Mouse (Mus musculus) MEL (cell line): ENCODE data around the gene Creb5. TPM values are rescaled to one million over a fixed set of nuclear protein-coding genes. Genes with fewer than 3 reads are reported as not detected.

Source experiments
- DNase-seq: peaks from one replicate; pipeline ENCODE4 v3.0.0; 2011; ENCODE audit warnings: low read depth, low spot score
- H3K27ac ChIP-seq: 2 replicates; pipeline ENCODE4 v1.5.1; 2012; ENCODE audit warnings: low read depth, mild to moderate bottlenecking, control low read depth, low read length, moderate library complexity; ENCODE audit not compliant: control insufficient read depth
- H3K27me3 ChIP-seq, 2 experiments: fragments of 150-350 bp in 1 of 2; sonication (generic) in 1 of 2; 2 replicates each; pipeline ENCODE4 v1.6.1; 2012; ENCODE audit warnings: low read length in 2 of 2, mild to moderate bottlenecking in 2 of 2, improper control_type of control experiment in 1 of 2, moderate library complexity in 1 of 2; ENCODE audit not compliant: insufficient read depth in 2 of 2, control insufficient read depth in 1 of 2
- H3K36me3 ChIP-seq, 2 experiments: 2 replicates each; pipeline ENCODE4 v1.6.1; 2012 to 2014; ENCODE audit warnings: low read length in 2 of 2, improper control_type of control experiment in 1 of 2, inconsistent platforms in 1 of 2, mild to moderate bottlenecking in 1 of 2; ENCODE audit not compliant: insufficient read depth in 2 of 2, control insufficient read depth in 1 of 2
- H3K4me1 ChIP-seq, 2 experiments: fragments of 150-350 bp in 1 of 2; sonication (generic) in 1 of 2; 2 replicates each; pipeline ENCODE4 v1.6.1; 2012; ENCODE audit warnings: low read length in 2 of 2, improper control_type of control experiment in 1 of 2, mild to moderate bottlenecking in 1 of 2; ENCODE audit not compliant: insufficient read depth in 2 of 2, control insufficient read depth in 1 of 2
- H3K4me3 ChIP-seq, 2 experiments: fragments of 150-350 bp in 1 of 2; sonication (generic) in 1 of 2; 2 replicates each; pipeline ENCODE4 v1.5.1; 2012; ENCODE audit warnings: low read depth in 2 of 2, low read length in 2 of 2, mild to moderate bottlenecking in 2 of 2, moderate library complexity in 2 of 2, control low read depth in 1 of 2, improper control_type of control experiment in 1 of 2; ENCODE audit not compliant: control insufficient read depth in 1 of 2, insufficient read depth in 1 of 2
- H3K79me2 ChIP-seq: 2 replicates; pipeline ENCODE4 v1.6.1; 2012; ENCODE audit warnings: mild to moderate bottlenecking, low read length, moderate library complexity; ENCODE audit not compliant: control insufficient read depth, poor library complexity, insufficient read depth
- H3K9ac ChIP-seq: 2 replicates; pipeline ENCODE4 v1.6.1; 2012; ENCODE audit warnings: low read depth, mild to moderate bottlenecking, control low read depth, low read length, moderate library complexity; ENCODE audit not compliant: control insufficient read depth, poor library complexity, severe bottlenecking
- H3K9me3 ChIP-seq: fragments of 150-350 bp; sonication (generic); replicated peaks from 2 replicates; pipeline ENCODE4 v1.6.1; 2012; ENCODE audit warnings: mild to moderate bottlenecking, low read length, improper control_type of control experiment, moderate library complexity; ENCODE audit not compliant: insufficient read depth
- BHLHE40 ChIP-seq: IDR thresholded peaks from 2 replicates; pipeline ENCODE4 v1.6.1; 2012; ENCODE audit warnings: low read depth, mild to moderate bottlenecking, inconsistent platforms, low read length, improper control_type of control experiment, borderline replicate concordance
- CHD2 ChIP-seq: IDR thresholded peaks from 2 replicates; pipeline ENCODE4 v1.6.1; 2011; ENCODE audit warnings: low read length, improper control_type of control experiment
- CTCF ChIP-seq, 3 experiments: IDR thresholded peaks in 2 of 3; conservative IDR thresholded peaks in 1 of 3; 2 replicates each; pipeline ENCODE4 v1.5.1; 2011 to 2012; ENCODE audit warnings: low read length in 3 of 3, low read depth in 2 of 3, mild to moderate bottlenecking in 2 of 3, improper control_type of control experiment in 1 of 3, inconsistent platforms in 1 of 3, mixed read lengths in 1 of 3, moderate library complexity in 1 of 3; ENCODE audit not compliant: control insufficient read depth in 1 of 3, insufficient read depth in 1 of 3, poor library complexity in 1 of 3, severe bottlenecking in 1 of 3
- E2F4 ChIP-seq: IDR thresholded peaks from 2 replicates; pipeline ENCODE4 v1.6.1; 2011; ENCODE audit warnings: low read depth, low read length, improper control_type of control experiment, borderline replicate concordance
- ELF1 ChIP-seq: IDR thresholded peaks from 2 replicates; pipeline ENCODE4 v1.6.1; 2014; ENCODE audit warnings: low read depth, mild to moderate bottlenecking, inconsistent platforms, low read length, improper control_type of control experiment, moderate library complexity
- EP300 ChIP-seq, 2 experiments: IDR thresholded peaks; 2 replicates each; pipeline ENCODE4 v1.6.1; 2011; ENCODE audit warnings: improper control_type of control experiment in 2 of 2, low read length in 2 of 2, low read depth in 1 of 2, mild to moderate bottlenecking in 1 of 2
- ETS1 ChIP-seq: IDR thresholded peaks from 2 replicates; pipeline ENCODE4 v1.6.1; 2012; ENCODE audit warnings: low read depth, mild to moderate bottlenecking, inconsistent platforms, low read length, improper control_type of control experiment, moderate library complexity
- GABPA ChIP-seq: IDR thresholded peaks from 2 replicates; pipeline ENCODE4 v1.6.1; 2012; ENCODE audit warnings: low read depth, mild to moderate bottlenecking, inconsistent platforms, low read length, improper control_type of control experiment, moderate library complexity
- GATA1 ChIP-seq: IDR thresholded peaks from 2 replicates; pipeline ENCODE4 v1.6.1; 2011; ENCODE audit warnings: low read depth, low read length, improper control_type of control experiment
- JUND ChIP-seq: IDR thresholded peaks from 2 replicates; pipeline ENCODE4 v1.6.1; 2011; ENCODE audit warnings: low read depth, mild to moderate bottlenecking, improper control_type of control experiment, low read length
- KAT2A ChIP-seq: conservative IDR thresholded peaks from 2 replicates; pipeline ENCODE4 v1.6.1; 2012; ENCODE audit warnings: low read depth, low read length, improper control_type of control experiment, inconsistent platforms
- MAFK ChIP-seq: IDR thresholded peaks from 2 replicates; pipeline ENCODE4 v1.6.1; 2011; ENCODE audit warnings: low read depth, mild to moderate bottlenecking, low read length, improper control_type of control experiment, borderline replicate concordance
- MAX ChIP-seq: IDR thresholded peaks from 2 replicates; pipeline ENCODE4 v1.6.1; 2011; ENCODE audit warnings: low read length, improper control_type of control experiment
- MAZ ChIP-seq: IDR thresholded peaks from 2 replicates; pipeline ENCODE4 v1.6.1; 2012; ENCODE audit warnings: low read depth, mild to moderate bottlenecking, inconsistent platforms, low read length, improper control_type of control experiment
- MEF2A ChIP-seq: IDR thresholded peaks from 2 replicates; pipeline ENCODE4 v1.6.1; 2014; ENCODE audit warnings: low read depth, mild to moderate bottlenecking, inconsistent platforms, low read length, improper control_type of control experiment; ENCODE audit not compliant: poor library complexity, insufficient replicate concordance, severe bottlenecking; ENCODE audit errors: extremely low read depth
- NELFE ChIP-seq: IDR thresholded peaks from 2 replicates; pipeline ENCODE4 v1.6.1; 2011; ENCODE audit warnings: low read depth, low read length, improper control_type of control experiment
- POLR2AphosphoS2 ChIP-seq: IDR thresholded peaks from 2 replicates; pipeline ENCODE4 v1.6.1; 2011; ENCODE audit warnings: low read length, improper control_type of control experiment
- POLR2AphosphoS5 ChIP-seq: IDR thresholded peaks from 2 replicates; pipeline ENCODE4 v1.6.1; 2012; ENCODE audit warnings: low read depth, borderline replicate concordance, mild to moderate bottlenecking, inconsistent platforms, low read length, moderate library complexity, mixed read lengths
- RCOR1 ChIP-seq: IDR thresholded peaks from 2 replicates; pipeline ENCODE4 v1.6.1; 2012; ENCODE audit warnings: low read depth, mild to moderate bottlenecking, inconsistent platforms, low read length, improper control_type of control experiment
- SIN3A ChIP-seq: IDR thresholded peaks from 2 replicates; pipeline ENCODE4 v1.6.1; 2012; ENCODE audit warnings: low read length, improper control_type of control experiment, inconsistent platforms
- SMC3 ChIP-seq: IDR thresholded peaks from 2 replicates; pipeline ENCODE4 v1.6.1; 2011; ENCODE audit warnings: low read depth, low read length, improper control_type of control experiment
- TAL1 ChIP-seq: IDR thresholded peaks from 2 replicates; pipeline ENCODE4 v1.6.1; 2012; ENCODE audit warnings: mild to moderate bottlenecking, inconsistent platforms, low read length, moderate library complexity, mixed read lengths
- TCF12 ChIP-seq: IDR thresholded peaks from 2 replicates; pipeline ENCODE4 v1.6.1; 2014; ENCODE audit warnings: low read depth, mild to moderate bottlenecking, inconsistent platforms, low read length, improper control_type of control experiment, moderate library complexity
- ZMIZ1 ChIP-seq: IDR thresholded peaks from 2 replicates; pipeline ENCODE4 v1.6.1; 2012; ENCODE audit warnings: low read depth, mild to moderate bottlenecking, inconsistent platforms, low read length, improper control_type of control experiment, moderate library complexity
- polyA plus RNA-seq, 2 experiments: library from polyadenylated mRNA; stranded (reverse) in 1 of 2; unstranded in 1 of 2; fragments of >175 nt in 1 of 2; fragments of >200 nt in 1 of 2; gene quantifications; 2 replicates each; pipeline versions ENCODE4 v1.2.1 to v1.2.4; 2012; ENCODE audit warnings: low replicate concordance in 2 of 2, low read depth in 1 of 2; ENCODE audit not compliant: insufficient read length in 2 of 2, insufficient read depth in 1 of 2, missing spikeins in 1 of 2
- total RNA-seq: library from RNA; depleted of rRNA; stranded (reverse); fragments of 300-350 nt; gene quantifications from 2 replicates; pipeline ENCODE4 v1.2.3, GENCODE M21; 2012

Gene Creb5
- total and polyA plus RNA-seq, 3 experiments = not detected

DNA sequence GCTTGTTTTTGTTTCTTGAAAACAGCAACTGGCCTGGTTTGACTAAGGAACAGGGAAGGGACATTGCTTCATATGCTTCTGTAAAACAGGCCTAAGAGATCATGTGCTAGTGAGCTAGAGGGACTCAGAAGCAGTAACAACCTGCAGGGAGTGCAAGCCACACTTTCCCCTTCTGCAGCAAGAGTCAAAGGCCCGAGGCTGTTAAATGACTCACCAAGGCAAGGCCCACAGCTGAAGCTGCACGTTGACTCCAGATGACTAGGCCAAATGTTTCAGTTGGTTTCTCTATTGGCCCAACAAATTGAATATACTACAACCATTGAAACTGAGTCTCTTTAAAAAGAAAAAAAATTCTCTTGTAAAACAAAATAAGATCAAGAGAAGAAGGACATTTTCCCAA, 417.4 kb downstream of the Creb5 start:
- Histone ChIP-seq H3K9me3 (no peaks in the 10 kb centered on the region), H3K9ac (no peak overlapping the region), H3K79me2 (no peaks in the 10 kb centered on the region), H3K4me3 (no peak overlapping the region), H3K27ac (no peak overlapping the region), H3K36me3 (no peaks in the 10 kb centered on the region), H3K4me1 (no peaks in the 10 kb centered on the region), H3K27me3 (no peaks in the 10 kb centered on the region)
- no peak for DNase-seq
- TF ChIP-seq MAX (no peak), KAT2A (no peak), EP300 (IDR thresholded peaks at IDR 0.05; ENCODE audit: low read depth in 1 of 2, low read length in 2 of 2) (no peak), SIN3A (no peak), MAZ (no peak), ETS1 (no peak), POLR2AphosphoS5 (no peak), E2F4 (no peak), ELF1 (no peak), CHD2 (no peak), SMC3 (no peak)

DNA sequence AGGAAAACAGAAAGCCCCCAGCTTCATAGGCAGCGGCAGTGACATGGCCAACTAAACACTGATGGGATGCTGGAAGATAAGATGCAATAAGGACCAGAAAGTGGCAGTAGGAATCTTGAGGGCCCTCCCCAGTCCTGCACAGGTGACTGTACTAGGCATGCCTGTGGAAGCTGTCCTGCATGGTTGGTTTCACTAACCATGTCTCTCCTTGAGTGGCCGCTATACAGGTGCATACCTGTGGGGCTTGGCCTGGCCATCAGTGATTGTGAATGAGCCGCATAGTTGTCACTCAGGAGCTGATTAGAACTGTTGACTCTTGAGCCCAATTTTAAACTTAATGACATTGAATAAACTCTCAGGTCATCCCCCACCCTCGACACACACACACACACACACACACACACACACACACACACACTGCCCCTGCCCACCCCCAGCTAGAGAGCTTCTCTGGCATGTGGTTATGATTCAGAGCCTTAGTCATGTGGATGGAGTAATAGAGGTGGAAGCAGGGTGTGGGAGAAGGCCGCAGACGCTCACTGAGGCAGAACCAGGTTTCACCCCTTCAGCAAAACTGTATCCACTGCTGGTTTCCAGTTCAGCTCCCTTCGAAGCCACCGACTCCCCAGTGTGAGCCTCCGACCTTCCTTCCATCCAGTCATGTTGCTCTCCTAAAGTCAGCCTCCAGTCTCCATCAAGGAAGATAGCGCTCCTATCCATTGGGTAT, 419.7 kb downstream of the Creb5 start:
- Histone ChIP-seq H3K9me3 (no peaks in the 10 kb centered on the region), H3K27me3 (no peaks in the 10 kb centered on the region), H3K79me2 (no peaks in the 10 kb centered on the region), H3K4me1 (no peaks in the 10 kb centered on the region), H3K36me3 (no peaks in the 10 kb centered on the region), H3K9ac (no peak overlapping the region), H3K4me3 (no peak overlapping the region), H3K27ac (no peak overlapping the region)
- no peak for DNase-seq
- TF ChIP-seq ETS1 (no peak), E2F4 (no peak), MAFK (no peak), POLR2AphosphoS2 (no peak), MAX (no peak), SMC3 (no peak), ZMIZ1 (no peak), TAL1 (no peak), CTCF (IDR thresholded peaks at IDR 0.05 in 2 of 3, conservative IDR thresholded peaks at IDR 0.05 in 1 of 3; ENCODE audit: control insufficient read depth in 1 of 3, insufficient read depth in 1 of 3, low read depth in 2 of 3, low read length in 3 of 3, poor library complexity in 1 of 3, severe bottlenecking in 1 of 3) (no peak), GABPA (no peak), NELFE (no peak), MEF2A (no peak), POLR2AphosphoS5 (no peak), BHLHE40 (no peak), GATA1 (no peak), JUND (no peak), TCF12 (no peak), ELF1 (no peak), RCOR1 (no peak), KAT2A (no peak)
